25 mouse cellular contexts compared by ENCODE assay signal in genomic region chr5:128609091-128609490, GRCm38 (mm10). TPM values are rescaled to one million over a fixed set of nuclear protein-coding genes. Genes with fewer than 3 reads are reported as not detected.
A peak's percentile ranks its signal among the peaks of the same experiment; 100 is the strongest.
DNase-seq lines count a peak whose midpoint lies in the region; TF ChIP-seq lines count a peak whose summit lies in the region.
"Had no signal": no experiment of that assay in that cellular context is flagged by ENCODE, and none has a peak within 500 bp of the region (broad histone marks: within the 10 kb centered on the region; RNA-seq: fewer than 3 reads in every experiment).

No protein-coding gene starts in this region.

- no peak overlapping the region for H3K4me3 ChIP-seq in limb, embryonic 10.5 days
- no peak overlapping the region for H3K4me3 ChIP-seq in left cerebral cortex, adult 2 months

- H3K27me3 ChIP-seq in limb, embryonic 10.5 days (ENCODE audit: low read depth, poor library complexity, severe bottlenecking): peaks cover 10% of the 10 kb centered on the region
- H3K27me3 ChIP-seq: CH12.LX, Patski had no signal

- WGBS in limb, embryonic 10.5 days: 91% methylated on average over 7 of the region's 7 CpGs

- no peaks in the 10 kb centered on the region for H3K9me3 ChIP-seq in limb, embryonic 10.5 days (replicated peaks)

- intact Hi-C loops in left cerebral cortex, adult 2 months (cut with DNase I): no loop called here

- DNase-seq in R1 (ENCODE audit: low read depth, low spot score) (peak; percentile 54), ZHBTc4 (ENCODE audit: low read depth, low spot score) (peak; percentile 64)
- no peak for DNase-seq in limb, embryonic 10.5 days (ENCODE audit: low spot score)
- DNase-seq in cerebellum, adult 9-10 months: no peak
- DNase-seq in left cerebral cortex, adult 2 months (ENCODE audit: extremely low spot score in 1 of 2, low spot score in 2 of 2): no peak
- DNase-seq in left cerebral cortex, adult 11 months (ENCODE audit: low spot score): no peak
- DNase-seq: adrenal gland, adult 2 months; adrenal gland, adult 8-10 months; adrenal gland, postnatal 10 days; adrenal gland, postnatal 14 days; adrenal gland, postnatal 25 days; adrenal gland, postnatal 36 days; B cell, adult 2 months; cerebellum, adult 11 months; cerebellum, adult 11-12 months; cerebellum, adult 18-20 months; cerebellum, adult 2 months; cerebellum, adult 8-10 months had no signal

- H3K4me1 ChIP-seq in limb, embryonic 10.5 days: peaks cover 45% of the 10 kb centered on the region

- peaks cover 5% of the 10 kb centered on the region; the same call in 1 of the 2 replicates for H3K36me3 ChIP-seq in limb, embryonic 10.5 days
- H3K36me3 ChIP-seq: G1E had no signal

- 0 out of 2 replicates have a peak overlapping the region, but pooled peaks have one; percentile 5 for H3K27ac ChIP-seq in limb, embryonic 10.5 days
- H3K27ac ChIP-seq in left cerebral cortex, adult 2 months: no peak overlapping the region

- TF ChIP-seq CTCF in left cerebral cortex, adult 2 months (IDR thresholded peaks at IDR 0.05): no peak

RNA-seq across cellular contexts. Expression of gene Fzd10, which starts 8.4 kb away (rescaled TPM):
- 8.1 and 10.5 TPM in 2 replicates for polyA plus RNA-seq in limb, embryonic 10.5 days (2016; fragmentation: Nextera tagmentation; extraction: Ambion mirVana)
- total RNA-seq in left cerebral cortex, adult 2 months (2021): 1 to 10 TPM; 1.9 to 3.0 TPM
- total RNA-seq: CH12.LX, MEL had no signal
- polyA plus RNA-seq: activated CD4-positive, CD25-positive, alpha-beta regulatory T cell, adult 4 months; C2C12; CD4-positive, CD25-positive, alpha-beta regulatory T cell, adult 4 months; G1E; Patski had no signal

Comparison
In these comparisons a context has a peak if more than half of its experiments do, and no peak if none do; other contexts are left out.
1. DNase-seq: peak in R1 (single experiment) and ZHBTc4 (single experiment); none in limb, embryonic 10.5 days (single experiment), cerebellum, adult 9-10 months (single experiment), left cerebral cortex, adult 2 months (0 of 2) and left cerebral cortex, adult 11 months (single experiment).